Mouse (Mus musculus) ES-E14 (cell line): ENCODE results near the gene Fcgr4. TPM values are rescaled to one million over a fixed set of nuclear protein-coding genes. Genes with fewer than 3 reads are reported as not detected.
"Not testable (repeated sequence)": the region's sequence is repeated elsewhere in the genome, so short reads cannot be mapped to it uniquely, and the experiment has no call there.

ENCODE experiments used
- DNase-seq: peaks from one replicate; pipeline ENCODE4 v3.0.0-alpha.2; 2013; ENCODE audit warnings: low read depth, low spot score
- H3K27ac ChIP-seq: 2 replicates; pipeline ENCODE4 v1.5.1; 2012; ENCODE audit warnings: low read depth, mild to moderate bottlenecking, low read length, moderate library complexity, mixed read lengths; ENCODE audit not compliant: poor library complexity, insufficient read depth, severe bottlenecking
- H3K36me3 ChIP-seq: 2 replicates; pipeline ENCODE4 v1.6.1; 2012; ENCODE audit warnings: mild to moderate bottlenecking, low read length, moderate library complexity, mixed read lengths; ENCODE audit not compliant: control insufficient read depth, poor library complexity, insufficient read depth, severe bottlenecking
- H3K4me1 ChIP-seq, 2 experiments: fragments of 150-350 bp in 1 of 2; sonication (generic) in 1 of 2; 2 replicates each; pipeline ENCODE4 v1.6.1; 2012; ENCODE audit warnings: low read length in 2 of 2, mild to moderate bottlenecking in 1 of 2, mixed read lengths in 1 of 2; ENCODE audit not compliant: control insufficient read depth in 2 of 2, insufficient read depth in 2 of 2, poor library complexity in 1 of 2
- H3K4me3 ChIP-seq, 2 experiments: fragments of 150-350 bp in 1 of 2; sonication (generic) in 1 of 2; 2 replicates each; pipeline ENCODE4 v1.5.1; 2012; ENCODE audit warnings: low read length in 2 of 2, low read depth in 1 of 2, mild to moderate bottlenecking in 1 of 2, mixed read lengths in 1 of 2; ENCODE audit not compliant: insufficient read depth in 1 of 2, poor library complexity in 1 of 2, severe bottlenecking in 1 of 2
- H3K9ac ChIP-seq: 2 replicates; pipeline ENCODE4 v1.6.1; 2012; ENCODE audit warnings: low read depth, mild to moderate bottlenecking, low read length, mixed read lengths; ENCODE audit not compliant: poor library complexity, insufficient read depth, severe bottlenecking
- H3K9me3 ChIP-seq: fragments of 150-350 bp; sonication (generic); 2 replicates; pipeline ENCODE4 v1.6.1; 2012; ENCODE audit warnings: low read depth, mild to moderate bottlenecking, low read length; ENCODE audit not compliant: control insufficient read depth, insufficient read depth
- CHD2 ChIP-seq: IDR thresholded peaks from 2 replicates; pipeline ENCODE4 v1.6.1; 2014; ENCODE audit warnings: mild to moderate bottlenecking, low read depth, low read length, inconsistent platforms
- HCFC1 ChIP-seq: IDR thresholded peaks from 2 replicates; pipeline ENCODE4 v1.6.1; 2012; ENCODE audit warnings: low read length, inconsistent platforms, borderline replicate concordance; ENCODE audit not compliant: insufficient read depth
- MAFK ChIP-seq: IDR thresholded peaks from 2 replicates; pipeline ENCODE4 v1.6.1; 2014; ENCODE audit warnings: mild to moderate bottlenecking, low read depth, low read length, inconsistent platforms; ENCODE audit not compliant: insufficient read depth
- ZC3H11A ChIP-seq: IDR thresholded peaks from 2 replicates; pipeline ENCODE4 v1.6.1; 2012; ENCODE audit warnings: low read depth, mild to moderate bottlenecking, inconsistent platforms, low read length, borderline replicate concordance
- ZNF384 ChIP-seq: IDR thresholded peaks from 2 replicates; pipeline ENCODE4 v1.6.1; 2012; ENCODE audit warnings: low read depth, low read length, inconsistent platforms
- in situ Hi-C, 2 experiments: fragments of 600-800 bp; cut with MboI; formaldehyde crosslinking; loops; one replicate each; pipeline ENCODE4 v1.15.1; 2025; ENCODE audit warnings: low sequenced_read_pairs in 2 of 2, inconsistent platforms in 1 of 2; ENCODE audit not compliant: unreplicated experiment in 2 of 2
- total RNA-seq: library from RNA; depleted of rRNA; stranded (reverse); fragments of 300-350 nt; gene quantifications from 2 replicates; pipeline ENCODE4 v1.2.3, GENCODE M21; 2012; rRNA removed

The Fcgr4 gene
- total RNA-seq, result 0.49 TPM in 1 of 2 replicates, not detected in the other

- in situ Hi-C loops, result no loop called here
- no peak within 1 kb of the TSS for H3K27ac ChIP-seq
- no peak within 1 kb of the TSS for H3K4me3 ChIP-seq
- no peaks in the 10 kb centered on the region for H3K9me3 ChIP-seq
- TF ChIP-seq CHD2 (no peak), ZC3H11A (no peak), HCFC1 (no peak), MAFK (no peak), ZNF384 (no peak)
- no peaks in the 10 kb centered on the region for H3K36me3 ChIP-seq
- no peak for DNase-seq
- no peak within 1 kb of the TSS for H3K9ac ChIP-seq
- no peaks in the 10 kb centered on the region for H3K4me1 ChIP-seq
Measured at GRCm38 (mm10) chr1:171018737-171019136, at the start of gene Fcgr4. Gene Fcgr4 (plus strand): TSS chr1:171018920.

DNA sequence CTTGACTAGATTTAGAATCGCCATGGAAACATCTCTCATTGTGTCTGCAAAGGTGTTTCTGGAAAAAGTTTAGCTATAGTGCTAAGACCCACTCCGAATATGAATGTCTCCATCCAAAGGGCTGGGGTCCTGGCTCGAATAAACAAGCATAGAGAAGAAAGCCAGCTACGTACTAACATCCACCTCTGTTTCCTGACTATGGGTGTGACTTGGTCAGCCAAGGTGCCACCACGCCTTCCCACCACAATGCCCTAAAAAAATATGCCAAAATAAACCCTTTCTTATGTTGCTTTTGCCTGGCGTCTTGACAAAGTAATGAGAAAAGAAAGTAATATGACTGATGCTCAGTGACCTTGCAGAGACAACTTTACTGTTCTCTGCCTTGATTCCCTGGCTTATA is 46.2 kb upstream of the Fcgr4 start:
- no peak overlapping the region for H3K4me3 ChIP-seq
- H3K9ac ChIP-seq, result no peak overlapping the region
- no peak for DNase-seq
- H3K36me3 ChIP-seq, result no peaks in the 10 kb centered on the region
- in situ Hi-C loops, result no loop called here
- no peak overlapping the region for H3K27ac ChIP-seq
- TF ChIP-seq MAFK, result no peak
- no peak for TF ChIP-seq HCFC1
- no peak for TF ChIP-seq CHD2
- TF ChIP-seq ZC3H11A, result no peak
- no peak for TF ChIP-seq ZNF384
- no peaks in the 10 kb centered on the region for H3K9me3 ChIP-seq
- peaks cover 0 to 7% of the 10 kb centered on the region in 2 experiments; a peak in 1 of 4 replicates for H3K4me1 ChIP-seq

GRCm38 (mm10) chr1:170972936-170973335 is 45.8 kb upstream of the Fcgr4 start:
- in situ Hi-C loops, result no loop called here
- Histone ChIP-seq H3K4me1 (peaks cover 0 to 5% of the 10 kb centered on the region in 2 experiments; a peak in 1 of 4 replicates), H3K9me3 (no peaks in the 10 kb centered on the region), H3K27ac (no peak overlapping the region), H3K9ac (no peak overlapping the region), H3K4me3 (no peak overlapping the region), H3K36me3 (no peaks in the 10 kb centered on the region)
- no peak for TF ChIP-seq ZNF384
- no peak for TF ChIP-seq CHD2
- no peak for TF ChIP-seq HCFC1
- TF ChIP-seq MAFK, result no peak
- TF ChIP-seq ZC3H11A, result no peak
- DNase-seq, result no peak

DNA sequence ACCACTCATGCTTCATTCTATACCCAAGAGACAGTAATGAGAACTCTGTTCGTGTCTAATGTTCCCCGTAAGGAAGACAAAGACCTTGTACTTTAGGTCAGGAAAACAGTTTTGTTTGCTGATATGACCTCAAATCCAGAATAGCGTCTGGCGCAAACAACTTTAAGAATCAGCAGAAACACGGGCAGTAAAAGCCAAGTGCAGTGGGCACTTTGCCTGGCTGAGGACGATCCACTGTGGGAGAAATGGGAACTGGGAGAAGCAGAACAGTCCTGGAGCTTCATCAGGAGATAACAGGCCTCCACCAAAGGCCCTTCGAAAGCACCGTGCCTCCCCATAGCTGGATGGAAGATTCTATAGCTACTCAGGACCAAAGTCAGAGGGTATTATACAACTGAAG is 44.5 kb upstream of the Fcgr4 start:
- no peak overlapping the region for H3K4me3 ChIP-seq
- in situ Hi-C loops, result no loop called here

DNA sequence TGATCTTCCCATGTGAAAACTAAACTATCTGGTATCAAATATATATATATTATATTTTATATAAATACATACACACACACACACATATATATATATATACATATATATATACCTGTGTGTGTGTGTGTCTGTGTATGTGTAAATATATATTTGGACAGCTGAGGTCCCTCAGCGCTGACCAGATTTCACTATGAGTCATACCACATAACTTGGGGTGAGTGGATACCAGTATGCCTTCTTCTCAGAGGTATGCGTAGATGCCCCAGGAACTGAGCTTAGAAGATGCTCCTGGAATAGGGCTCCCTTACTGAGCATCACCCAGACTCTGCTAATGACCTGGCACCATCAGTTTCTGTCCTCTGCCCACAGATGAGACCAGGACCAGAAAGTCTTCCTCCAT is 44.0 kb upstream of the Fcgr4 start:
- in situ Hi-C loops, result loop anchor here in 1 of 2 experiments (25.0 kb wide), 1 partner anchor 87 kb away; the partner anchor contains the start of genes Dusp12 and Gm26620
- no peaks in the 10 kb centered on the region for H3K36me3 ChIP-seq
- H3K9ac ChIP-seq, result no peak overlapping the region
- H3K9me3 ChIP-seq, result no peaks in the 10 kb centered on the region
- no peak for DNase-seq
- no peak overlapping the region for H3K27ac ChIP-seq
- TF ChIP-seq CHD2 (no peak), ZC3H11A (no peak), HCFC1 (no peak), ZNF384 (no peak), MAFK (no peak)
- no peak overlapping the region for H3K4me3 ChIP-seq
- H3K4me1 ChIP-seq, result peaks cover 0 to 8% of the 10 kb centered on the region in 2 experiments; a peak in 2 of 4 replicates

More for the DNA sequence above, 44.5 kb upstream of the Fcgr4 start:
- DNase-seq, result no peak
- no peak for TF ChIP-seq MAFK
- TF ChIP-seq CHD2, result no peak
- no peak for TF ChIP-seq HCFC1
- TF ChIP-seq ZNF384, result no peak
- TF ChIP-seq ZC3H11A, result no peak
- H3K4me1 ChIP-seq, result peaks cover 0 to 7% of the 10 kb centered on the region in 2 experiments; a peak in 1 of 4 replicates
- H3K27ac ChIP-seq, result no peak overlapping the region
- no peaks in the 10 kb centered on the region for H3K36me3 ChIP-seq
- H3K9me3 ChIP-seq, result no peaks in the 10 kb centered on the region
- no peak overlapping the region for H3K9ac ChIP-seq

DNA sequence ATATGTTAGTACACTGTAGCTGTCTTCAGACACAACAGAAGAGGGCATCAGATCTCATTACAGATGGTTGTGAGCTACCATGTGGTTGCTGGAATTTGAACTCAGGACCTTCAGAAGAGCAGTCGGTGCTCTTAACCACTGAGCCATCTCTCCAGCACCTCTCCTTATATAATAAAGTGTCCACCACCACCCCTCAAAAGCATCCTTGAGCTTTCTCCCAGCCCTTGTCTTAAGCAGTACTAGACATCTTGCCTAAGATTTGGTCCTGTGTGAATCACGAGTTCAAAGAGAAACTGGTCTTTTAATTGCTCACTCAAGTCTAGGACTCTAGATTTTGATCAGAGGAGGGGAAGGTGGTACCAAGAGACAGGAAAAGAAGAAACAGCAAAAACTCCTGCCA is 43.4 kb upstream of the Fcgr4 start:
- not testable (repeated sequence) for H3K36me3 ChIP-seq, H3K9me3 ChIP-seq, H3K27ac ChIP-seq, H3K4me3 ChIP-seq, DNase-seq, H3K4me1 ChIP-seq, H3K9ac ChIP-seq
- in situ Hi-C loops, result loop anchor here in 1 of 2 experiments (25.0 kb wide), 1 partner anchor 88 kb away; the partner anchor contains the start of genes Dusp12 and Gm26620
